Mouse (Mus musculus): ENCODE measurements around the gene Phpt1. TPM values are rescaled to one million over a fixed set of nuclear protein-coding genes. Genes with fewer than 3 reads are reported as not detected.

Phpt1 gene
- total and polyA plus RNA-seq, 3 experiments = 34.7 to 73.7 TPM; not detected in 1

GRCm38 (mm10) chr2:25607761-25608622 lies 33.0 kb upstream of the Phpt1 start, which contains the start of gene Rabl6 (continued):
- TF ChIP-seq BHLHE40 (IDR thresholded peaks at IDR 0.05; ENCODE audit: borderline replicate concordance, low read depth, low read length) (no peak), MAFK (IDR thresholded peaks at IDR 0.05; ENCODE audit: borderline replicate concordance, low read depth, low read length) (no peak), SIN3A (IDR thresholded peaks at IDR 0.05; ENCODE audit: low read length) (peak; percentile 61), UBTF (IDR thresholded peaks at IDR 0.05; ENCODE audit: borderline replicate concordance, insufficient read depth, low read depth, low read length) (no peak), ZNF384 (IDR thresholded peaks at IDR 0.05; ENCODE audit: low read depth, low read length) (no peak), ETS1 (IDR thresholded peaks at IDR 0.05; ENCODE audit: low read depth, low read length) (no peak; the same call in 1 of the 2 replicates), E2F4 (IDR thresholded peaks at IDR 0.05; ENCODE audit: borderline replicate concordance, low read depth, low read length) (peak; percentile 85; the same call in 1 of the 2 replicates), CHD1 (IDR thresholded peaks at IDR 0.05; ENCODE audit: low read depth, low read length) (no peak), TAL1 (IDR thresholded peaks at IDR 0.05; ENCODE audit: low read length) (no peak), RAD21 (IDR thresholded peaks at IDR 0.05; ENCODE audit: low read depth, low read length) (no peak), MXI1 (IDR thresholded peaks at IDR 0.05; ENCODE audit: low read depth, low read length) (peak; percentile 75; the same call in 1 of the 2 replicates), USF2 (IDR thresholded peaks at IDR 0.05; ENCODE audit: borderline replicate concordance in 1 of 2, insufficient read depth in 1 of 2, low read depth in 1 of 2, low read length in 2 of 2) (no peak), POLR2AphosphoS2 (IDR thresholded peaks at IDR 0.05; ENCODE audit: low read length) (peak; percentile 69; the same call in 1 of the 2 replicates)

DNA sequence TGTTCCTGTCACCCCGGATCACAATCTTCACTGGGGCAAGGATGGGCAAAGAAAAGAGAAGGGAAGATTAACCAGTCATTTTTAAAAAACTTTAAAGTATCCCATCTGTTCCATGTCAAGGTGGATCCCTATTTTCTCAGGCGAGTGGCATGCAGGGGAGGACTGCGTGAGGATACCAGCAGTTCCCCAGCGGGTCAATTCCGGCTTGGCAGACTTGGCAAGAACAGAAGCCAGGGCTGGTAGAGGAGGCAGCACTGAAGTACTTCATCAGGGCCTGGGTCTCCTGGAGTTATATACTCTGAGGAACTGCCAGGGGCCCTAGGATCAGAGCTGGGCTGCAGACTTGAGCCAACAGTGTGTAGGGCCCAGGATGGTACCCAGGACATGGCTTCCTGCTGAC lies 27.5 kb upstream of the Phpt1 start:
- Histone ChIP-seq H3K4me1 (ENCODE audit: control insufficient read depth in 1 of 2, insufficient read depth in 2 of 2, low read length in 2 of 2) (peaks cover 0 to 11% of the 10 kb centered on the region in 2 experiments; a peak in 3 of 4 replicates), H3K27ac (ENCODE audit: control insufficient read depth, low read depth, low read length) (no peak overlapping the region), H3K27me3 (ENCODE audit: control insufficient read depth in 1 of 2, insufficient read depth in 2 of 2, low read length in 2 of 2) (no peaks in the 10 kb centered on the region), H3K4me3 (ENCODE audit: control insufficient read depth in 1 of 2, insufficient read depth in 1 of 2, low read depth in 2 of 2, low read length in 2 of 2) (no peak overlapping the region), H3K36me3 (ENCODE audit: control insufficient read depth in 1 of 2, insufficient read depth in 2 of 2, low read length in 2 of 2) (peaks cover 12 to 13% of the 10 kb centered on the region in 2 experiments; a peak in 3 of 4 replicates), H3K9ac (ENCODE audit: control insufficient read depth, low read depth, low read length, poor library complexity, severe bottlenecking) (no peak overlapping the region), H3K9me3 (replicated peaks; ENCODE audit: insufficient read depth, low read length) (no peaks in the 10 kb centered on the region), H3K79me2 (ENCODE audit: control insufficient read depth, insufficient read depth, low read length, poor library complexity) (peaks cover 21% of the 10 kb centered on the region)
- TF ChIP-seq POLR2AphosphoS5 (IDR thresholded peaks at IDR 0.05; ENCODE audit: borderline replicate concordance, low read depth, low read length) (no peak), ZC3H11A (IDR thresholded peaks at IDR 0.05; ENCODE audit: low read depth, low read length) (no peak), E2F4 (IDR thresholded peaks at IDR 0.05; ENCODE audit: borderline replicate concordance, low read depth, low read length) (no peak), GATA1 (IDR thresholded peaks at IDR 0.05; ENCODE audit: low read depth, low read length) (no peak), POLR2A (IDR thresholded peaks at IDR 0.05; ENCODE audit: control insufficient read depth in 1 of 2, insufficient read depth in 1 of 2, low read depth in 1 of 2, low read length in 2 of 2, poor library complexity in 1 of 2) (no peak), GABPA (IDR thresholded peaks at IDR 0.05; ENCODE audit: low read depth, low read length) (no peak), MAZ (IDR thresholded peaks at IDR 0.05; ENCODE audit: low read depth, low read length) (no peak), KAT2A (conservative IDR thresholded peaks at IDR 0.05; ENCODE audit: low read depth, low read length) (no peak)
- no peak for DNase-seq (ENCODE audit: low read depth, low spot score)
